17 mouse cellular contexts compared by ENCODE assay signal in genomic region chr9:83551632-83552031, GRCm38 (mm10).
"Had no signal": no experiment of that assay in that cellular context is flagged by ENCODE, and none has a peak within 500 bp of the region (broad histone marks: within the 10 kb centered on the region; RNA-seq: fewer than 3 reads in every experiment).

No protein-coding gene starts in this region.

- H3K4me2 ChIP-seq: liver, embryonic 13.5 days; midbrain, embryonic 12.5 days; midbrain, embryonic 15.5 days; neural tube, embryonic 13.5 days; stomach, embryonic 15.5 days had no signal

- H3K9me3 ChIP-seq: liver, embryonic 13.5 days; megakaryocyte, embryonic 14.5 days; midbrain, embryonic 12.5 days; midbrain, embryonic 15.5 days; neural tube, embryonic 13.5 days; stomach, embryonic 15.5 days had no signal

- DNase-seq: kidney, adult 18-20 months; kidney, adult 9 months; kidney, postnatal 25 days; liver, embryonic 13.5 days; lung, adult 2 months; lung, postnatal 14 days; right cerebral cortex, postnatal 4 days; thymus, postnatal 14 days; thymus, postnatal 4 days had no signal

- H3K9ac ChIP-seq: liver, embryonic 13.5 days; midbrain, embryonic 12.5 days; midbrain, embryonic 15.5 days; neural tube, embryonic 13.5 days; stomach, embryonic 15.5 days had no signal

- H3K27ac ChIP-seq: kidney, postnatal 0 days; liver, embryonic 13.5 days; macrophage; midbrain, embryonic 12.5 days; midbrain, embryonic 15.5 days; neural tube, embryonic 13.5 days; stomach, embryonic 15.5 days had no signal

- ATAC-seq: intestine, embryonic 16.5 days; midbrain, embryonic 15.5 days had no signal

- H3K4me3 ChIP-seq: liver, embryonic 13.5 days; midbrain, embryonic 12.5 days; midbrain, embryonic 15.5 days; neural tube, embryonic 13.5 days; stomach, embryonic 15.5 days had no signal

- H3K27me3 ChIP-seq: midbrain, embryonic 15.5 days; stomach, embryonic 15.5 days had no signal

- H3K36me3 ChIP-seq: liver, embryonic 13.5 days; midbrain, embryonic 12.5 days; midbrain, embryonic 15.5 days; neural tube, embryonic 13.5 days; stomach, embryonic 15.5 days had no signal
